Mouse (Mus musculus): ENCODE results near the gene Xpot.

DNA sequence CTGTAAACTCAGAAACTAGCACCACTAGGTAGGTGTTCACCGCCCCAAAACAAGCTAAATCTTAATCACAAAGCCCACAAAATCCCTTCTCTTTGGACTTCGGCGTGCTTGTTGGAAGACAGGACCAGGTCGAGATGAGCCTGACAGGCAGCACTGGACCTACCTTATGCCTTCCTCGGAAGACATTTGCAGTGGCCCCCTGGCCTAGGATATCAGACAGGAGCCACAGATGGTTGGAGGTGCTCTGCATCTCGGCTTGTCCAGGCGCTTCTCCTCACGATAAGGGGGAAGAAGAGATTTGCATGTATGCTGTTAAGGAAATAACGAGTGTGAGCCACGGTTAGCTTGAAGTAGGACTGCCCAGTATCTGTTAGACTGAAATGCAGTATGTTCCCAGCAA is 42.1 kb downstream of the Xpot start:
- TF ChIP-seq POLR2A (IDR thresholded peaks at IDR 0.05; ENCODE audit: borderline replicate concordance, control insufficient read depth, low read depth, low read length) (no peak), CTCF (IDR thresholded peaks at IDR 0.05; ENCODE audit: control insufficient read depth, insufficient read depth, low read length) (no peak)

Measured in bone marrow, adult 2 months (tissue).